Mouse (Mus musculus) embryonic facial prominence, embryonic 11.5 days (tissue): ENCODE data around the gene Ptgir. TPM values are rescaled to one million over a fixed set of nuclear protein-coding genes. Genes with fewer than 3 reads are reported as not detected.

Source experiments
- ATAC-seq: fragments of 200-750 bp; cut with Nextera tagmentation; replicated peaks from 2 replicates; pipeline ENCODE4 v1.8.0; 2017; ENCODE audit warnings: low read depth; ENCODE audit not compliant: insufficient number of reproducible peaks, low FRiP score, low TSS enrichment
- DNase-seq: peaks from one replicate; pipeline ENCODE4 v3.0.0-alpha.2; 2015; ENCODE audit warnings: low spot score
- H3K27ac ChIP-seq: fragments of 300-500 bp; sonication (generic); replicated peaks from 2 replicates; pipeline ENCODE4 v1.5.1; 2014; ENCODE audit warnings: mild to moderate bottlenecking, low read depth, low read length, control low read depth
- H3K27me3 ChIP-seq: fragments of 300-500 bp; sonication (generic); 2 replicates; pipeline ENCODE4 v1.6.1; 2014; ENCODE audit warnings: mild to moderate bottlenecking, low read length, moderate library complexity, mixed read lengths; ENCODE audit not compliant: control insufficient read depth, insufficient read depth
- H3K36me3 ChIP-seq: fragments of 300-500 bp; sonication (generic); replicated peaks from 2 replicates; pipeline ENCODE4 v1.6.1; 2014; ENCODE audit warnings: low read depth, mild to moderate bottlenecking, low read length, moderate library complexity, mixed read lengths; ENCODE audit not compliant: control insufficient read depth, insufficient read depth
- H3K4me1 ChIP-seq: fragments of 300-500 bp; sonication (generic); 2 replicates; pipeline ENCODE4 v1.6.1; 2014; ENCODE audit warnings: low read length, mixed read lengths; ENCODE audit not compliant: control insufficient read depth, insufficient read depth
- H3K4me2 ChIP-seq: fragments of 300-500 bp; sonication (generic); 2 replicates; pipeline ENCODE4 v1.6.1; 2014; ENCODE audit warnings: low read depth, mild to moderate bottlenecking, control low read depth, low read length, moderate library complexity
- H3K4me3 ChIP-seq: fragments of 300-500 bp; sonication (generic); 2 replicates; pipeline ENCODE4 v1.5.1; 2014; ENCODE audit warnings: low read depth, low read length, control low read depth
- H3K9ac ChIP-seq: fragments of 300-500 bp; sonication (generic); replicated peaks from 2 replicates; pipeline ENCODE4 v1.6.1; 2014; ENCODE audit warnings: mild to moderate bottlenecking, control low read depth, low read length
- H3K9me3 ChIP-seq: fragments of 300-500 bp; sonication (generic); replicated peaks from 2 replicates; pipeline ENCODE4 v1.6.1; 2016; ENCODE audit warnings: mild to moderate bottlenecking, low read length, inconsistent platforms, mixed read lengths; ENCODE audit not compliant: control insufficient read depth
- WGBS: fragments of 180-500 bp; shearing (Covaris S2); extraction: QIAGEN DNeasy Blood & Tissue Kit; methylation state at CpG from one replicate; pipeline ENCODE4 v1.1.7; 2014; 5-methylcytosine and 5-hydroxymethylcytosine counted together
- polyA plus RNA-seq: library from polyadenylated mRNA; unstranded; fragments of >200 nt; fragmentation: Nextera tagmentation; extraction: Ambion mirVana; gene quantifications from 2 replicates; pipeline ENCODE4 v1.2.1, GENCODE M21; 2014

Ptgir gene
- polyA plus RNA-seq, 1 experiment from 2014 or later, result 0.87 TPM

DNA sequence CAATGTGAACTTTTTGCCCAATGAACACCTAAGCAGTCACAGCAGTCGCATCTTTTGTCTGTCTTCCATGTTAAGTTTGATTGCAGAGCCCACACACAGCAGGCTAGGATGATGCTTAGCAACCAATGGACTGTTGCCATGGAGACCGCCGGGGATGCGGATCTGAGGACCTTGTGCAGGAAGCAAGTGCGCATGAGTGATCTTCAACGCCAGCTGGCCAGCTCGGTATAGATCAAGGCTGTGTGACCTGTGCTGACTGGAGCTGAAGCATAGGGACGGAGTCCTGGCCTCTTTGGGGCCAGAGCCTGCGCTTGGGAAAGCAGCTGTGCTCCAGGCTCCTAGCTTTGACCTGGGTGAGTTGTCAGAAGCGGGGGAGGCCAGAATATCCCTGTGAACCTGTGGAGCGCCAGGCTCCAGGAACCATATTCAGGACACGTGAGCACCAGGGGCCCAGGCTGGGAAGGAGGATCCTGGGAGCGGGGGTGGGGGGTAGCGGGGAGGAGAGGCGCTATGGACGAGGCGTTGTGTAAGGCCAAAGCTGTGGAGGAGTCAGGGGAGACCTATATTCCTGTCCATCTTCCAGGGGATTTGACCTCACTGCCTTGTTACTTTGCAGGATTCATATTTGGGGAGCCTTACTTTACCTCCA lies 53.4 kb downstream of the Ptgir start, which contains the start of gene Pnmal1:
Gene Pnmal1 (plus strand): TSS at position 141 of the 649 bp plus-strand sequence.
- peak; percentile 90 for DNase-seq
- WGBS, result 20% methylated on average over 17 of the region's 17 CpGs
- no peaks in the 10 kb centered on the region for H3K9me3 ChIP-seq
- no peaks in the 10 kb centered on the region for H3K27me3 ChIP-seq
- H3K9ac ChIP-seq, result peak within 1 kb of the TSS; percentile 28; the same call in 1 of the 2 replicates
- H3K27ac ChIP-seq, result no peak within 1 kb of the TSS; the same call in 1 of the 2 replicates
- no peak within 1 kb of the TSS for H3K4me3 ChIP-seq
- peak within 1 kb of the TSS; percentile 36 for H3K4me2 ChIP-seq
- peaks cover 3% of the 10 kb centered on the region for H3K4me1 ChIP-seq
- ATAC-seq, result peak; percentile 92
- no peaks in the 10 kb centered on the region; the same call in 1 of the 2 replicates for H3K36me3 ChIP-seq

Other genes with a start within 250 kb of the Ptgir start
- not detected in 2 replicates for gene Ceacam15, start 230.8 kb upstream of the Ptgir start, polyA plus RNA-seq
- gene Ceacam9, start 184.6 kb upstream of the Ptgir start, polyA plus RNA-seq, result not detected in 2 replicates
- 262 and 279 TPM in 2 replicates for gene Ap2s1, start 168.1 kb upstream of the Ptgir start, polyA plus RNA-seq
- gene Slc1a5, start 125.2 kb upstream of the Ptgir start, polyA plus RNA-seq, result 19.6 and 19.7 TPM in 2 replicates
- gene Strn4, start 90.6 kb upstream of the Ptgir start, polyA plus RNA-seq, result 102 and 121 TPM in 2 replicates
- 21.0 and 24.9 TPM in 2 replicates for gene Fkrp, start 89.8 kb upstream of the Ptgir start, polyA plus RNA-seq
- 10.1 and 11.4 TPM in 2 replicates for gene Prkd2, start 63.6 kb upstream of the Ptgir start, polyA plus RNA-seq
- gene Dact3, start 31.2 kb upstream of the Ptgir start, polyA plus RNA-seq, result 11.5 and 12.2 TPM in 2 replicates
- gene Gng8, start 14.7 kb upstream of the Ptgir start, polyA plus RNA-seq, result 16.0 and 19.8 TPM in 2 replicates
- gene Calm3, start 17.6 kb downstream of the Ptgir start, polyA plus RNA-seq, result 227 and 237 TPM in 2 replicates
- 3.7 and 4.2 TPM in 2 replicates for gene Pnmal2, start 38.2 kb downstream of the Ptgir start, polyA plus RNA-seq
- gene Pnmal1, start 53.2 kb downstream of the Ptgir start, polyA plus RNA-seq, result 5.3 and 6.6 TPM in 2 replicates
- gene Gm42372, start 76.6 kb downstream of the Ptgir start, polyA plus RNA-seq, result 0.52 and 0.63 TPM in 2 replicates
- gene Ccdc8, start 86.2 kb downstream of the Ptgir start, polyA plus RNA-seq, result 15.9 and 17.1 TPM in 2 replicates
- 100 and 102 TPM in 2 replicates for gene Ppp5c, start 121.4 kb downstream of the Ptgir start, polyA plus RNA-seq
- 6.7 TPM in 2 replicates for gene Hif3a, start 155.9 kb downstream of the Ptgir start, polyA plus RNA-seq
- 0.10 and 0.11 TPM in 2 replicates for gene Psg16, start 167.6 kb downstream of the Ptgir start, polyA plus RNA-seq
- not detected in 2 replicates for gene Ceacam3, start 243.8 kb downstream of the Ptgir start, polyA plus RNA-seq